Mouse (Mus musculus) heart, embryonic 16.5 days (tissue): ENCODE data around the gene Gm21887. TPM values are rescaled to one million over a fixed set of nuclear protein-coding genes. Genes with fewer than 3 reads are reported as not detected.
"Not testable (repeated sequence)": the region's sequence is repeated elsewhere in the genome, so short reads cannot be mapped to it uniquely, and the experiment has no call there.

Experiments
- ATAC-seq: fragments of 200-750 bp; cut with Nextera tagmentation; replicated peaks from 2 replicates; pipeline ENCODE4 v1.8.0; 2017; ENCODE audit warnings: moderate number of reproducible peaks; ENCODE audit not compliant: insufficient read depth, low FRiP score; ENCODE audit errors: extremely low read depth
- H3K27ac ChIP-seq: fragments of 300-500 bp; sonication (generic); 2 replicates; pipeline ENCODE4 v1.5.1; 2014; ENCODE audit warnings: mild to moderate bottlenecking, low read length, control low read depth, moderate library complexity
- H3K27me3 ChIP-seq: fragments of 300-500 bp; sonication (generic); 2 replicates; pipeline ENCODE4 v1.6.1; 2014; ENCODE audit warnings: low read length, mixed read lengths; ENCODE audit not compliant: control insufficient read depth, insufficient read depth
- H3K36me3 ChIP-seq: fragments of 300-500 bp; sonication (generic); 2 replicates; pipeline ENCODE4 v1.6.1; 2014; ENCODE audit not compliant: control insufficient read depth, insufficient read depth
- H3K4me1 ChIP-seq: fragments of 300-500 bp; sonication (generic); 2 replicates; pipeline ENCODE4 v1.6.1; 2014; ENCODE audit warnings: low read length, mixed read lengths; ENCODE audit not compliant: control insufficient read depth, insufficient read depth
- H3K4me2 ChIP-seq: fragments of 300-500 bp; sonication (generic); 2 replicates; pipeline ENCODE4 v1.6.1; 2014; ENCODE audit warnings: low read depth, mild to moderate bottlenecking, control low read depth, low read length
- H3K4me3 ChIP-seq: fragments of 300-500 bp; sonication (generic); 2 replicates; pipeline ENCODE4 v1.5.1; 2014; ENCODE audit warnings: mild to moderate bottlenecking, control low read depth, low read length
- H3K9ac ChIP-seq: fragments of 300-500 bp; sonication (generic); 2 replicates; pipeline ENCODE4 v1.6.1; 2014; ENCODE audit warnings: low read length, control low read depth
- H3K9me3 ChIP-seq: fragments of 300-500 bp; sonication (generic); replicated peaks from 2 replicates; pipeline ENCODE4 v1.6.1; 2016; ENCODE audit warnings: low read length; ENCODE audit not compliant: control insufficient read depth
- WGBS: fragments of 180-500 bp; shearing (Covaris S2); extraction: QIAGEN DNeasy Blood & Tissue Kit; methylation state at CpG from one replicate; pipeline ENCODE4 v1.1.7; 2014; 5-methylcytosine and 5-hydroxymethylcytosine counted together
- polyA plus RNA-seq: library from polyadenylated mRNA; unstranded; fragments of >200 nt; fragmentation: Nextera tagmentation; extraction: Ambion mirVana; gene quantifications from 2 replicates; pipeline ENCODE4 v1.2.1, GENCODE M21; 2015

Gm21887 gene
- polyA plus RNA-seq, 1 experiment from 2014 or later = 84.5 TPM

DNA sequence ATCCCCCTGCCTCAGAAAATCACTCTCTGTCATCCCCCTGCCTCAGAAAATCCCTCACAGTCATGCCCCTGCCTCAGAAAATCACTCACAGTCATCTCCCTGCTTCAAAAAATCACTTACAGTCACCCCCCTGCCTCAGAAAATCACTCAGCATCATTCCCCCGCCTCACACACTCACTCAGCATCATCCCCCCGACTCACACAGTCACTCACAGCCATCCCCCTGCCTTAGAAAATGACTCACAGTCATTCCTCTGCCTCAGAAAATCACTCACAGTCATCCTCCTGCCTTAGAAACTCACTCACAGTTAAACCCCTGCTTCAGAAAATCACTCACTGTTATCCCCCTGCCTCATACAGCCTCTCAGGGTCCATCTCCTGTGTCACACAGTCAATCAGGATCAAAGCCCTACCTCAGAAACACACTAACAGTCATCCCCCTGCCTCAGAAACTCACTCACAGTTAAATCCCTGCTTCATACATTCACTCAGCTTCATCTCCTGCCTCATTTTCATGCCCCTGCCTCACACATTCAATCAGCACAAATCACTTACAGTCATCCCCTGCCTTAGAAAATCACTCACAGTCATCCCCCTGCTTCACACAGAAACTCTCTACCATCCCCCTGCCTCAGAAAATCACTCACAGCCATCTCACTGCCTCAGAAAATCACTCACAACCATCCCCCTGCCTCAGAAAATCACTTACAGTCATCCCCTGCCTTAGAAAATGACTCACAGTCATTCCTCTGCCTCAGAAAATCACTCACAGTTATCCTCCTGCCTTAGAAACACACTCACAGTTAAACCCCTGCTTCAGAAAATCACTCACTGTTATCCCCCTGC, 14.4 kb upstream of the Gm21887 start:
- H3K4me1 ChIP-seq, H3K27me3 ChIP-seq, H3K4me3 ChIP-seq, H3K4me2 ChIP-seq, H3K36me3 ChIP-seq, H3K9ac ChIP-seq, H3K27ac ChIP-seq, ATAC-seq: not testable (repeated sequence)
- WGBS = 28% methylated on average over 2 of the region's 2 CpGs
- H3K9me3 ChIP-seq = peaks cover 31% of the 10 kb centered on the region

GRCm38 (mm10) chrX:169995909-169996521, 13.4 kb upstream of the Gm21887 start:
- not testable (repeated sequence) for H3K36me3 ChIP-seq, H3K27ac ChIP-seq, H3K4me3 ChIP-seq, H3K9ac ChIP-seq, H3K27me3 ChIP-seq, H3K4me1 ChIP-seq, ATAC-seq, H3K4me2 ChIP-seq
- 37% methylated on average over 3 of the region's 17 CpGs for WGBS
- peaks cover 31% of the 10 kb centered on the region for H3K9me3 ChIP-seq

- ATAC-seq, H3K9ac ChIP-seq, H3K36me3 ChIP-seq, H3K27ac ChIP-seq, H3K4me3 ChIP-seq, H3K27me3 ChIP-seq, H3K4me1 ChIP-seq: not testable (repeated sequence)
- Histone ChIP-seq H3K4me2 (peak overlapping the region; percentile 76; the same call in 1 of the 2 replicates), H3K9me3 (peaks cover 32% of the 10 kb centered on the region)
- no CpG with 5 or more reads among the region's 46 CpGs for WGBS
Measured at GRCm38 (mm10) chrX:169996926-169997325, 12.5 kb upstream of the Gm21887 start.

DNA sequence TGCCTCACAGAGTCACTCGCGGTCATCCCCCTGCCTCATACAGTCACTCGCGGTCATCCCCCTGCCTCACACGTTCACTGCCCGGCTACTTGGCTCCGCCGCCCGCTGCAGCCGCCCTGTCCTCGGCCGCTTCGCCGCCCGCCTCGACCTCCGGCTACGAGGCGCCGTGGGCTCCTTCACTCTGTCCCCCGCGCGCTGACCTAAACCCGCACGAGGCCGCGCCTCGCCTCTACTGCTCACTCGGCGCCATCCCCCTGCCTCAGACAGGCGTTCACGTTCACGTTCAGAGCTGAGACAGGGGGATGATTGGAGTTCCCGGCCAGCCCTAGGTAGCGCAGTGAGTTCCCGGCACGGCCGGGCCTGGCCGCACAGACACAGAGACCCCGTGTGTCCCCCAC, 12.0 kb upstream of the Gm21887 start:
- not testable (repeated sequence) for ATAC-seq, H3K4me1 ChIP-seq, H3K36me3 ChIP-seq, H3K27ac ChIP-seq, H3K27me3 ChIP-seq
- Histone ChIP-seq H3K9ac (peak overlapping the region; percentile 54), H3K4me2 (peak overlapping the region; percentile 76), H3K9me3 (peaks cover 28% of the 10 kb centered on the region), H3K4me3 (peak overlapping the region; percentile 48)
- WGBS = 13% methylated on average over 22 of the region's 40 CpGs

DNA sequence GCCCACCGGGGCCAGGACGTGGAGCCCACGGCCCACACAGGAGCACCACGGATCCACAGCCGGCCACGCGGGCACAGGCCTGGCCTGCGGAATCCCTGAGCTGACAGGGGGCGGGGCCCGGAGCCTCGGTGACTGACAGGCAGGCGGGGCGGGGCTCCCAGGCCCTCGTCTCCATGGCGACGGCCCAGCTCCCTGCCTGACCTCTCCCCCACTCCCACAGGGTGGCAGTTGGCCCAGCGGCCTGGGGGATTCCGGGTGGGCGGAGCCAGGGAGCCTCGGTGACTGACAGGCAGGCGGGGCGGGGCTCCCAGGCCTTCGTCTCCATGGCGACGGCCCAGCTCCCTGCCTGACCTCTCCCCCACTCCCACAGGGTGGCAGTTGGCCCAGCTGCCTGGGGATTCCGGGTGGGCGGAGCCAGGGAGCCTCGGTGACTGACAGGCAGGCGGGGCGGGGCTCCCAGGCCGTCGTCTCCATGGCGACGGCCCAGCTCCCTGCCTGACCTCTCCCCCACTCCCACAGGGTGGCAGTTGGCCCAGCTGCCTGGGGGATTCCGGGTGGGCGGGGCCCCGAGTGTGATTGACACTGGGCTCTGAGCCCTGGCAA, 11.5 kb upstream of the Gm21887 start:
- not testable (repeated sequence) for H3K4me1 ChIP-seq, H3K27ac ChIP-seq, H3K36me3 ChIP-seq, H3K27me3 ChIP-seq
- peak; percentile 88 for ATAC-seq
- Histone ChIP-seq H3K9me3 (peaks cover 23% of the 10 kb centered on the region), H3K9ac (peak overlapping the region; percentile 54; the same call in 1 of the 2 replicates), H3K4me3 (peak overlapping the region; percentile 48), H3K4me2 (peak overlapping the region; percentile 76)
- 13% methylated on average over 6 of the region's 37 CpGs for WGBS

DNA sequence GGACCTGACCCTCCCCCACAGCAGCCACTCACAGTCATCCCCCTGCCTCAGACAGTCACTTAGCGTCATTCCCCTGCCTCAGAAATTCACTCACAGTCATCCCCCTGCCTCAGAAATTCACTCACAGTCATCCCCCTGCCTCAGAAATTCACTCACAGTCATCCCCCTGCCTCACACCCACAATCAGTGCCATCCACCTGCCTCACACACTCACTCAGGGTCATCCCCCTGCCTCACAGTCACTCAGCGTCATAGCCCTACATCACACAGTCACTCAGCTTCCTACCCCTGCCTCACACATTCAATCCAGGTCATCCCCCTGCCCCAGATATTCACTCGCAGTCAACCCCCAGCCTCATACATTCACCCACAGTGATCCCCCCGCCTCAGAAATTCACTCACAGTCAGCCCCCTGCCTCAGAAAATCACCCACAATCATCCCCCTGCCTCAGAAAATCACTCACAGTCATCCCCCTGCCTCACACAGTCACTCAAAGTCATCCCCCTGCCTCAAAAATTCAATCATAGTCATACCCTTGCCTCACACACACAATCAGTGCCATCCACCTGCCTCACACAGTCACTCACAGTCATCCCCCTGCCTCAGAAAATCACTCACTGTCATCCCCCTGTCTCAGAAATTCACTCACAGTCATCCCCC, 10.8 kb upstream of the Gm21887 start:
- not testable (repeated sequence) for H3K4me2 ChIP-seq, H3K4me1 ChIP-seq, H3K4me3 ChIP-seq, H3K9ac ChIP-seq, H3K36me3 ChIP-seq, H3K27me3 ChIP-seq, H3K27ac ChIP-seq, ATAC-seq
- WGBS = 14% methylated on average over 1 of the region's 4 CpGs
- peaks cover 23% of the 10 kb centered on the region for H3K9me3 ChIP-seq

DNA sequence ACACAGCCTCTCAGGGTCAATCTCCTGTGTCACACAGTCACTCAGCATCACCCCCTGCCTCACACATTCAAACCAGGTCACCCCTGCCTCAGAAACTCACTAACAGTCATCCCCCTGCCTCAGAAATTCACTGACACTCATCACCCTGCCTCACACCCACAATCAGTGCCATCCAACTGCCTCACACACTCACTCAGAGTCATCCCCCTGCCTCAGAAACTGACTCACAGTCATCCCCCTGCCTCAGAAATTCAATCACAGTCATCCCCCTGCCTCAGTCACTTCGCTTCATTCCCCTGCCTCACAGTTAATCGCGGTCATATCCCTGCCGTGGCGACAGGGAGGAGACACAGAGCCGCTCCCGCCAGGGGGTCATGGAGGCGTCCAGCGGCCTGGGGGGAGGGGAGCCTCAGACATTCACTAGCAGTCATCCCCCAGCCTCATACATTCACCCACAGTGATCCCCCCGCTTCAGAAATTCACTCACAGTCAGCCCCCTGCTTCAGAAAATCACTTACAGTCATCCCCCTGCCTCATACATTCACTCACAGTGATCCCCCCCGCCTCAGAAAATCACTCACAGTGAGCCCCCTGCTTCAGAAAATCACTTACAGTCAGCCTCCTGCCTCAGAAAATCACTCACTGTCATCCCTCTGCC, 10.1 kb upstream of the Gm21887 start:
- H3K9ac ChIP-seq, H3K4me2 ChIP-seq, H3K4me1 ChIP-seq, ATAC-seq, H3K27me3 ChIP-seq, H3K27ac ChIP-seq, H3K4me3 ChIP-seq, H3K36me3 ChIP-seq: not testable (repeated sequence)
- WGBS = 55% methylated on average over 5 of the region's 11 CpGs
- peaks cover 25% of the 10 kb centered on the region for H3K9me3 ChIP-seq

- not testable (repeated sequence) for H3K27ac ChIP-seq, H3K4me1 ChIP-seq, H3K27me3 ChIP-seq, H3K4me3 ChIP-seq, H3K36me3 ChIP-seq, H3K9ac ChIP-seq, ATAC-seq, H3K4me2 ChIP-seq
- H3K9me3 ChIP-seq = peaks cover 22% of the 10 kb centered on the region
- WGBS = 0% methylated on average over 1 of the region's 3 CpGs
Measured at GRCm38 (mm10) chrX:169999912-170000641, 9.4 kb upstream of the Gm21887 start.
